Mouse (Mus musculus) midbrain, postnatal 0 days (tissue): ENCODE measurements around the gene Cfd. TPM values are rescaled to one million over a fixed set of nuclear protein-coding genes. Genes with fewer than 3 reads are reported as not detected.
"Not testable (repeated sequence)": the region's sequence is repeated elsewhere in the genome, so short reads cannot be mapped to it uniquely, and the experiment has no call there.

ENCODE experiments used
- ATAC-seq: fragments of 200-750 bp; cut with Nextera tagmentation; 2 replicates; pipeline ENCODE4 v1.8.0; 2017; ENCODE audit warnings: moderate number of reproducible peaks, mild to moderate bottlenecking, moderate TSS enrichment, moderate library complexity; ENCODE audit not compliant: low FRiP score
- DNase-seq: peaks from one replicate; pipeline ENCODE4 v3.0.0-alpha.2; 2015; ENCODE audit warnings: low spot score
- H3K27ac ChIP-seq: fragments of 300-500 bp; sonication (generic); 2 replicates; pipeline ENCODE4 v1.5.1; 2014; ENCODE audit warnings: low read depth, mild to moderate bottlenecking, low read length, mixed read lengths
- H3K27me3 ChIP-seq: fragments of 300-500 bp; sonication (generic); 2 replicates; pipeline ENCODE4 v1.6.1; 2014; ENCODE audit warnings: low read length, control low read depth, mixed read lengths; ENCODE audit not compliant: insufficient read depth
- H3K36me3 ChIP-seq: fragments of 300-500 bp; sonication (generic); 2 replicates; pipeline ENCODE4 v1.6.1; 2014; ENCODE audit warnings: low read length, control low read depth, mixed read lengths; ENCODE audit not compliant: insufficient read depth
- H3K4me1 ChIP-seq: fragments of 300-500 bp; sonication (generic); 2 replicates; pipeline ENCODE4 v1.6.1; 2014; ENCODE audit warnings: mild to moderate bottlenecking, control low read depth, antibody characterized with exemption, low read length, mixed read lengths; ENCODE audit not compliant: insufficient read depth
- H3K4me2 ChIP-seq: fragments of 300-500 bp; sonication (generic); 2 replicates; pipeline ENCODE4 v1.6.1; 2014; ENCODE audit warnings: low read depth, mild to moderate bottlenecking, low read length, mixed read lengths; ENCODE audit not compliant: poor library complexity, severe bottlenecking
- H3K4me3 ChIP-seq: fragments of 300-500 bp; sonication (generic); 2 replicates; pipeline ENCODE4 v1.5.1; 2014; ENCODE audit warnings: low read depth, mild to moderate bottlenecking, low read length, moderate library complexity
- H3K9ac ChIP-seq: fragments of 300-500 bp; sonication (generic); replicated peaks from 2 replicates; pipeline ENCODE4 v1.6.1; 2014; ENCODE audit warnings: mild to moderate bottlenecking, low read length, moderate library complexity, mixed read lengths; ENCODE audit not compliant: poor library complexity, severe bottlenecking
- H3K9me3 ChIP-seq: fragments of 300-500 bp; sonication (generic); 2 replicates; pipeline ENCODE4 v1.6.1; 2016; ENCODE audit warnings: low read length, control low read depth
- CTCF ChIP-seq: IDR thresholded peaks from 2 replicates; pipeline ENCODE4 v1.5.1; 2016; ENCODE audit warnings: antibody characterized with exemption, mild to moderate bottlenecking
- WGBS: fragments of 180-500 bp; shearing (Covaris S2); extraction: QIAGEN DNeasy Blood & Tissue Kit; methylation state at CpG from one replicate; pipeline ENCODE4 v1.1.7; 2014; 5-methylcytosine and 5-hydroxymethylcytosine counted together
- polyA plus RNA-seq: library from polyadenylated mRNA; unstranded; fragments of >200 nt; fragmentation: Nextera tagmentation; extraction: Ambion mirVana; gene quantifications from 2 replicates; pipeline ENCODE4 v1.2.1, GENCODE M21; 2015
- total RNA-seq: library from RNA; depleted of rRNA; stranded (reverse); fragments of >200 nt; gene quantifications from 2 replicates; pipeline ENCODE4 v1.2.3, GENCODE M21; 2014

Gene Cfd
- total and polyA plus RNA-seq, 2 experiments from 2014 or later, result not detected

DNA sequence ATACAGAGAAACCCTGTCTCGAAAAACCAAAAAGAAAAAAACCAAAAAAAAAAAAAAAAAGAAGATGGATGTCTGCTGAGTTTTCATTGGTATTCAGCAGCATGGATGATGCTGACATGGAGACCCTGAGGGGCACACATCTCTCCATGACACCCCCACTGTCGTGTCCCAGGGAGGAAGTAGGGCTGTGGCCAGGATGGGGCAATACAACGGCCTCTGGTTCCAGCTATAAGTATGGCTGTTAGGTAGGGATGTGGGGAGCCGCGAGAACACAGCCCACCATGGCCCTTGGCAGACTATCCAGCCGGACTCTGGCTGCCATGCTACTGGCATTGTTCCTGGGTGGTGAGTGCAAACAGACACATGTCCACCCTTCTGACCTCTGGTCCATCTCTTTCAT, 4.6 kb upstream of the Cfd start, which contains the start of gene Elane:
Elane (plus strand) TSS at position 194 of the 400 bp plus-strand sequence.
- Histone ChIP-seq H3K4me2 (no peak within 1 kb of the TSS), H3K4me1 (no peaks in the 10 kb centered on the region; the same call in 1 of the 2 replicates), H3K9ac (no peak within 1 kb of the TSS), H3K9me3 (no peaks in the 10 kb centered on the region), H3K27me3 (no peaks in the 10 kb centered on the region), H3K36me3 (no peaks in the 10 kb centered on the region), H3K27ac (no peak within 1 kb of the TSS), H3K4me3 (no peak within 1 kb of the TSS)
- DNase-seq, result no peak
- no peak for TF ChIP-seq CTCF
- ATAC-seq, result no peak
- 80% methylated on average over 6 of the region's 6 CpGs for WGBS

DNA sequence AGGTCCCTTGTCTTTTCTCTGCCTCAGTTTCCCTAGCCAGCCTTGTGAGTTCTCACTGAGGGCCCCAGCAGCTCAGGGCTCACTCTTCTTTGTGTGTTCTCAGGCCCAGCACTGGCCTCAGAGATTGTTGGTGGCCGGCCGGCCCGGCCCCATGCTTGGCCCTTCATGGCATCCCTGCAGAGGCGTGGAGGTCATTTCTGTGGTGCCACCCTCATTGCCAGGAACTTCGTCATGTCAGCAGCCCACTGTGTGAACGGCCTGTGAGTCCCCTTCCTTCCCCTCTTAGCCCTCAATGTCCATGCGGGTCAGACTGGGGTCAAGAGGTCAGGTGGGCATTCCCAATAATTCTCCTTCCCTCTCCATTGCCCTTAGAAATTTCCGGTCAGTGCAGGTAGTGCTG, 4.0 kb upstream of the Cfd start:
- WGBS, result 80% methylated on average over 8 of the region's 8 CpGs
- Histone ChIP-seq H3K4me3 (no peak overlapping the region), H3K9ac (no peak overlapping the region), H3K27me3 (no peaks in the 10 kb centered on the region), H3K4me1 (no peaks in the 10 kb centered on the region; the same call in 1 of the 2 replicates), H3K27ac (no peak overlapping the region), H3K36me3 (no peaks in the 10 kb centered on the region), H3K9me3 (no peaks in the 10 kb centered on the region), H3K4me2 (no peak overlapping the region)
- no peak for DNase-seq
- no peak for ATAC-seq
- TF ChIP-seq CTCF, result no peak

DNA sequence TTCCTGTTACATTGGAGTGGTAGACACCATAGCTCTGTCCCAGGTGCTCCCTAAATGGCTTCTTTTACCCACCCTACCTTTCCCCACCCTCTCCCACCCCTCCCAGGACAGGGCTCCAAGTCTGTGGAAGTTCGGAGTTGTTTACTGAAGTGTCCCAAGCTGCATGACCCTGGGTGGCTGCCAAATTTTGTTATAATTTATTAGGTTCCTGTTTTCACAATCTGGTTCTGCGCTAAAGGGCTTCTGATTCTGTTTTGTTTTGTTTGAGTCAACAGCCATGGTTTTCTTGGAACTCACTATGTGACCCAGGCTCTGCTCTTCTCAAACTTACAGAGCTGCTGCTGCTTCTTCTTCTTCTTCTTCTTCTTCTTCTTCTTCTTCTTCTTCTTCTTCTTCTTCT, 1.3 kb upstream of the Cfd start:
- DNase-seq (no peak), ATAC-seq (no peak)
- no peak for TF ChIP-seq CTCF
- Histone ChIP-seq H3K4me3 (no peak overlapping the region), H3K27me3 (no peaks in the 10 kb centered on the region), H3K27ac (no peak overlapping the region), H3K4me2 (no peak overlapping the region), H3K9ac (no peak overlapping the region), H3K4me1 (no peaks in the 10 kb centered on the region), H3K9me3 (no peaks in the 10 kb centered on the region), H3K36me3 (0 out of 2 replicates have a peak, but pooled peaks cover 2% of the 10 kb centered on the region)
- 80% methylated on average over 2 of the region's 2 CpGs for WGBS

DNA sequence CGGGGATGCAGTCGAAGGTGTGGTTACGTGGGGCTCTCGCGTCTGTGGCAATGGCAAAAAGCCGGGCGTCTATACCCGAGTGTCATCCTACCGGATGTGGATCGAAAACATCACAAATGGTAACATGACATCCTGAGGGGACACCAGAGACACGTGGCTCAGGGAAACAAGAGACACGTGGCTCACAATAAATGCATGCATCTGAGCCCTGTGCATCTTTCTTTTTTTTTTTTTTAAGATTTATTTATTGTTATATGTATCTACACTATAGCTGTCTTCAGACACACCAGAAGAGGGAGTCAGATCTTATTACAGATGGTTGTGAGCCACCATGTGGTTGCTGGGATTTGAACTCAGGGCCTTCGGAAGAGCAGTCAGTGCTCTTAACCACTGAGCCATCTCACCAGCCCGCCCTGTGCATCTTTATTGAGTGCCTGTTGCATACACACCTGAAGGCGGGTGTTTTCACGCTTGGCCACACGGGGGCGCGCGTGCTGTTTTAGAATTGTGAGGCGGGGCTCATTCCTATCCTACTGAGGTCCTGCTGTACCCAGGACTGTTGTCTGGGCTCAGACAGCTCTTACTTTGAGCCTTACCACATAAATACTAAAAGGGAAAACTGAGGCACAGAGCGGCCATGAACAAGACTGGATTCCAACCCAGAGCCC, 1.9 kb downstream of the Cfd start:
- H3K9ac ChIP-seq, H3K4me3 ChIP-seq, H3K27ac ChIP-seq, H3K4me1 ChIP-seq, H3K9me3 ChIP-seq, H3K27me3 ChIP-seq, H3K4me2 ChIP-seq: not testable (repeated sequence)
- ATAC-seq (0 out of 2 replicates have a peak, but pooled peaks have one; percentile 55), DNase-seq (peak; percentile 70)
- 47% methylated on average over 22 of the region's 22 CpGs for WGBS
- peaks cover 28% of the 10 kb centered on the region for H3K36me3 ChIP-seq
- peak; percentile 82 for TF ChIP-seq CTCF

DNA sequence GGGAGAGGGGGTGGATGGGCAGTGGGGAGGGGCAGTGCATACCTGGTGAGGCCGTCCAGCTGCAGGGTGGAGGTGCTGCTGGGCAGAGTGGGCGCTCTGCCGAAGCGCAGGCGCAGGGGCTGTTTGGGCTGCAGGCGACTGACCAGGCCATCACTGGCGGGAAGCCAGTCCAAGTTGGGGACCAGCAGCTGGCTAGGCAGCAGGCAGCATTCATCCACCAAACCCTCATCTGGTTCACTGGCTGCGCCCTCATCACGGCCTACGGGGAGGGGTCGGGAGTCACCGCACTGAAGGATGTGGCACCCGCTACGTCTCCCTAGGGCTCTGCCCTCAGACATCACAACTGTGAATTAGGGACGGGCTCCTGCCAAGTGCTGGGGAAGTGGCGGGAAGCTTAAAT, 5.7 kb downstream of the Cfd start:
- WGBS, result 85% methylated on average over 15 of the region's 16 CpGs
- Histone ChIP-seq H3K27me3 (no peaks in the 10 kb centered on the region), H3K9ac (no peak overlapping the region), H3K4me2 (no peak overlapping the region), H3K27ac (no peak overlapping the region), H3K9me3 (no peaks in the 10 kb centered on the region), H3K4me1 (no peaks in the 10 kb centered on the region), H3K36me3 (peaks cover 31% of the 10 kb centered on the region), H3K4me3 (no peak overlapping the region)
- DNase-seq, result no peak
- no peak for ATAC-seq
- no peak for TF ChIP-seq CTCF

DNA sequence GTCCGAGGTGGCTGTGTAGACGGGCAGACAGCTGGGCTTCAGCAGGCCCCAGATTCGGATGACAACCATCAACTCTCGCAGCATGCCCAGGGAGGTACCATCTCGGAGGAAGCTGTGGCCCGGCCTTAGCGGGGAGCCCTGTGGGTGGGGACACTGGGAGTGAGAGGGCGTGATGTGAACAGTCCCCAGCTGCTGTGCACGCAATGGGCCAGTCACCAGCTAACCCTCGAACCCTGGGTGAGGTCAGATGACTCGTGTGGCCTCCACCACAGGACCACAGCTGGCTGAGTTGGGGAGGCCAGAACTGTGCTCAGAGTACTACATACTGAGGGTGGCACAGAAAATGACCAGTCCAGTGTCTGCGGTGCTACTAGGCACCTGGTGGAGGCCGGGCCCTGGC, 6.2 kb downstream of the Cfd start:
- Histone ChIP-seq H3K27ac (no peak overlapping the region), H3K36me3 (peaks cover 31% of the 10 kb centered on the region), H3K9me3 (no peaks in the 10 kb centered on the region), H3K27me3 (no peaks in the 10 kb centered on the region), H3K4me3 (no peak overlapping the region), H3K9ac (no peak overlapping the region), H3K4me2 (no peak overlapping the region), H3K4me1 (no peaks in the 10 kb centered on the region)
- WGBS, result 93% methylated on average over 13 of the region's 13 CpGs
- no peak for DNase-seq
- TF ChIP-seq CTCF, result no peak
- no peak for ATAC-seq
